Mouse (Mus musculus) liver, adult 2 months (tissue): Measurements from ENCODE around the gene Sorcs3.

Experiments
- CTCF ChIP-seq: fragments of 200-500 bp; IDR thresholded peaks from 2 replicates; pipeline ENCODE4 v1.5.1; 2011; ENCODE audit warnings: low read depth, low read length, control low read depth
- POLR2A ChIP-seq: fragments of 200-500 bp; IDR thresholded peaks from 2 replicates; pipeline ENCODE4 v1.6.1; 2011; ENCODE audit warnings: low read length, control low read depth; ENCODE audit not compliant: insufficient read depth; ENCODE audit errors: extremely low read depth

DNA sequence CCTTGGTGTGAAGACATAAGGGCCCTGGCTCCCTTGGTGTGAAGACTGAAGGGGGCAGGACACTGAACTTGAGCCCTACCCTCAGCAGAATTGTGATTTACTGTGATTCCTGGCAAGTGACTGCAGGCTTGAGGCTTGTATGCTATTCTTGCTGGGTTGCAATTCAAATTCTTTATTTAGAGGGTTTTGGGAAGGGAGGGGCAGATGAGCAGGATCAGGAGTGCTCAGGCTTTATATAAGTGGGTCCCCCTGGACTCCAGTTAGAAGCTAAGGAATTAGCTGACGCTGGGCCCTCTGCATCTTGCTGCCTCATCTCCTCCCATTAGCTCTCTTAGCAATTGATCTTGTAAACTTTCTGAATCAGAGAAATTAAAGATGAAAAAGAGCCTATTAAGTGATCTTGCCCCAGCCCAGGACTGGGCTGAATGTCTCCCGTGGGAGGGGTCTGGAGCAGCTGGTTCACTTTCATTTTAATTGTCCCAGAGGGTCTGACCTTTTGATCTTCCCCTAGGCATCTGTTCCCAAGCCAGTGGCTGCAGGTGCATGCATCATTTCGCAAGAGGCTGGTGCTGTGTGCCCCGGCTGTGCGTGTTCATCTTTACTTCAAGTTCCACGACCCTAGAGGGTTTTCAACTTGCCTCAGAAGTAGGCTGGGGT, 425.0 kb downstream of the Sorcs3 start:
- TF ChIP-seq CTCF (no peak), POLR2A (no peak)
